Mouse (Mus musculus): ENCODE measurements around the gene Coro2a.
"Not testable (repeated sequence)": the region's sequence is repeated elsewhere in the genome, so short reads cannot be mapped to it uniquely, and the experiment has no call there.

The Coro2a gene

DNA sequence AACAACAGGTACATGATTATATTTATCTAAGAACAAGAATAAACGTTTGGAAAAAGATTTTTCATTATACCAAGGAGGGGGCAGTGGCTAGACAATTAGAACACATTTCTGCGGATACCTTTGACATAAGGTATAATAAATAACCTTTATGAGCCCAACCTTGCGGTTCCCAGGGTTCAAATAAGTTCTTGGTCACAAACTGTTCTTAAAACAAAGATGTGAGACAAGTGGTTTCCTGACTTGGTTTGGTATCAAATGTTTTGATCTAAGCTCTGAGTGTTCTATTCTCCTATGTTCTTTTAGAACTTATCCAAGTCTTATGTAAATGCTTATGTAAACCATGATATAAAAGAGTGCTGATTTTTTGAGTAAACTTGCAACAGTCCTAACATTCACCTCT lies 17.5 kb downstream of the Coro2a start:
- not testable (repeated sequence) for DNase-seq (ENCODE audit: low read depth, low spot score)

GRCm38 (mm10) chr4:46584084-46584483 lies 17.9 kb downstream of the Coro2a start:
- not testable (repeated sequence) for DNase-seq (ENCODE audit: low read depth, low spot score)

DNA sequence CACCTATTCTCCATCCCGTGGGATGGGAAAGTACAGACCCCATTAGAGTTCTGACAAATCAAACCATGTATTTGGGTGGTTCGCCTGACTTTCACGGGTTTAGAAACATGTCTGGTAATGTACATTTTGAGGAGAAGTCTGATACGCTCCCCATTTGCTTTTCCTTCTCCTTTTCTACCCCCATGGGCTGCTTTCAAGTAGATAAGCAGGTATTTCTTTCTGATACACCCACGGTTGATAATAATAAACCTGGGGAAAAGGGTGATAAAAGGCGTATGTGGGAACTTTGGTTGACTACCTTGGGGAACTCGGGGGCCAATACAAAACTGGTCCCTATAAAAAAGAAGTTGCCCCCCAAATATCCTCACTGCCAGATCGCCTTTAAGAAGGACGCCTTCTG lies 20.0 kb downstream of the Coro2a start:
- not testable (repeated sequence) for DNase-seq (ENCODE audit: low read depth, low spot score)

DNA sequence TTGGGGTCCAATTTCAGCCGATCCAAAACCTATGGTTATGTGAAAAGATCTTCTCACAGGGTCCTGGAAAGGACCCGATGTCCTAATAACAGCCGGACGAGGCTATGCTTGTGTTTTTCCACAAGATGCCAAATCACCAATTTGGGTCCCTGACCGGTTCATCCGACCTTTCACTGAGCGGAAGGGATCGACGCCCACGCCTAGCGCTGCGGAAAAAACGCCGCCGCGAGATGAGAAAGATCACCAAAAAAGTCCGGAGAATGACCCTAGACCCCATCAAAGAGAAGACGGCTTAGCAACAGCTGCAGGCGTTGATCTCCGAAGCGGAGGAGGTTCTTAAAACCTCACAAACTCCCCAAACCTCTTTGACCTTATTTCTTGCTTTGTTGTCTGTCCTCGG lies 20.4 kb downstream of the Coro2a start:
- DNase-seq (ENCODE audit: low read depth, low spot score): not testable (repeated sequence)

GRCm38 (mm10) chr4:46580799-46581243 lies 21.2 kb downstream of the Coro2a start:
- not testable (repeated sequence) for DNase-seq (ENCODE audit: low read depth, low spot score)

DNA sequence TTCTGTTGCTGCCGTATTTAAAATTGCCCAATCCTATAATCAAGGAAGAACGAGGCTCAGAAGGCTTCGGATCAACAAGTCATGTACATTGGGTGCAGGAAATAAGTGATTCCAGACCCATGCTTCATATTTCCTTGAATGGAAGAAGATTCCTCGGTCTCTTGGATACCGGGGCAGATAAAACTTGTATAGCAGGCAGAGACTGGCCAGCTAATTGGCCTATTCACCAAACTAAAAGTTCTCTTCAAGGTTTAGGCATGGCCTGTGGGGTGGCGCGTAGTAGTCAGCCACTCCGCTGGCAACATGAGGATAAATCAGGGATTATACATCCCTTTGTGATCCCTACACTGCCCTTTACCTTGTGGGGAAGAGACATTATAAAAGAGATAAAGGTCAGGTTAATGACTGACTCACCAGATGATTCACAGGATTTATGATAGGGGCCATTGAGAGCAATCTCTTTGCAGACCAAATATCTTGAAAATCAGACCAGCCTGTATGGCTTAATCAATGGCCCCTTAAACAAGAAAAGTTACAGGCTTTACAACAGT lies 23.1 kb downstream of the Coro2a start:
- DNase-seq (ENCODE audit: low read depth, low spot score): not testable (repeated sequence)

DNA sequence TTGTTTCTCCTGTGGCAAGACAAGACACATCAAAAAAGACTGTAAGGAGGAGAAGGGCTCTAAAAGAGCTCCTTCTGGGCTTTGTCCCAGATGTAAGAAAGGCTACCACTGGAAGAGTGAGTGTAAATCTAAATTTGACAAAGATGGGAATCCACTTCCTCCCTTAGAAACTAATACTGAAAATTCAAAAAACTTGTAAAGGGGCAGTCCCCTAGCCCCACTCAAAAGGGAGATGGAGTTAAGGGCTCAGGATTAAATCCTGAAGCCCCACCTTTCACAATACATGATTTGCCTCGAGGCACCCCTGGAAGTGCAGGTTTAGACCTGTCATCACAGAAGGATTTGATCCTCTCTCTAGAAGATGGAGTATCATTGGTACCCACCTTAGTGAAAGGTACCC lies 23.8 kb downstream of the Coro2a start:
- no peak for DNase-seq (ENCODE audit: low read depth, low spot score)

DNA sequence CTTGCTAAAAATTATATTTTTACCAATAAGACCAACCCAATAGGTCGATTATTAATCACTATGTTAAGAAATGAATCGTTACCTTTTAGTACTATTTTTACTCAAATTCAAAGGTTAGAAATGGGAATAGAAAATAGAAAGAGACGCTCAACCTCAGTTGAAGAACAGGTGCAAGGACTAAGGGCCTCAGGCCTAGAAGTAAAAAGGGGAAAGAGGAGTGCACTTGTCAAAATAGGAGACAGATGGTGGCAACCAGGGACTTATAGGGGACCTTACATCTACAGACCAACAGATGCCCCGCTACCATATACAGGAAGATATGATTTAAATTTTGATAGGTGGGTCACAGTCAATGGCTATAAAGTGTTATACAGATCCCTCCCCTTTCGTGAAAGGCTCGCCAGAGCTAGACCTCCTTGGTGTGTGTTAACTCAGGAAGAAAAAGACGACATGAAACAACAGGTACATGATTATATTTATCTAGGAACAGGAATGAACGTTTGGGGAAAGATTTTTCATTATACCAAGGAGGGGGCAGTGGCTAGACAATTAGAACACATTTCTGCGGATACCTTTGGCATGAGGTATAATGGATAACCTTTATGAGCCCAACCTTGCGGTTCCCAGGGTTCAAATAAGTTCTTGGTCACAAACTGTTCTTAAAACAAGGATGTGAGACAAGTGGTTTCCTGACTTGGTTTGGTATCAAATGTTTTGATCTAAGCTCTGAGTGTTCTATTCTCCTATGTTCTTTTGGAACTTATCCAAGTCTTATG lies 26.3 kb downstream of the Coro2a start:
- not testable (repeated sequence) for DNase-seq (ENCODE audit: low read depth, low spot score)

DNA sequence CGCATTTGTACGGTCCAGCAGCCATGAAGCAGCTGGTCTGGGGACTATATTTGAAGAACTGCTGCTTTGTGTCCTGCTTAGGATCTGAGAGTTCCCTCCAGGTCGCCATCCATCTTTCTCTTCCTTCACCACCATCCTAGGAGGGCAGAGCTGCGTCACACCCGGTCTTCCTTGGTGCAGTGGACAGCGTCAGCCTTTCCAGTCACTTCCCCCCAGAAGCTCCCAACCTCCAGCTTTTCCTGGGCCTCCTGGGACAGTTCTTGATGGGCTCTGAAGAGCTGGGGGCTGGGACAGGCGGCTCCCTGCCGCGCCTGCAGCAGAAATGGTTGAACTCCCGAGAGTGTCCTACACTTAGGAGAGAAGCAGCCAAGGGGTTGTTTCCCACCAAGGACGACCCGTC lies 27.2 kb downstream of the Coro2a start:
- no peak for DNase-seq (ENCODE audit: low read depth, low spot score)

- no peak for DNase-seq (ENCODE audit: low read depth, low spot score)
Observed at GRCm38 (mm10) chr4:46574024-46574753, 27.8 kb downstream of the Coro2a start.

- no peak for DNase-seq (ENCODE audit: low read depth, low spot score)
Observed at GRCm38 (mm10) chr4:46572616-46573015, 29.4 kb downstream of the Coro2a start.

DNA sequence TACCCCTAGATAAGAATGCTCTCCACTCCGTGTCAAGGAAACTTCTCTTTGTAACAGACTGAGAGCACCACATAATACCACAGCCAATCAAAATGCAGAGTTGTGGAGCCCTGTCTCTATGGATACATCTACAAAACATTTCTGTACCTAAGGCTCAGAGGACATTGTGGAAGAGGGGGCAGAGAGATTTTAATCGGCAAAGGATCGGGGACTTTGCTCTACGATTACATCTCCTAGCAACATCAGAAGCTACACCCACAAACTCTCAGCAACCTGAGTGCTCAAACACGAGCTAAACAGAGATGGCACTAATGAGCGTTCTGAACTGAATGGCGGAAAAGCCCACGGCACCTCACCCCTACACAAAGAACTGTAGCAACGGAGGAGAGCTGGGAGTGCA lies 30.3 kb downstream of the Coro2a start:
- DNase-seq (ENCODE audit: low read depth, low spot score): no peak

DNA sequence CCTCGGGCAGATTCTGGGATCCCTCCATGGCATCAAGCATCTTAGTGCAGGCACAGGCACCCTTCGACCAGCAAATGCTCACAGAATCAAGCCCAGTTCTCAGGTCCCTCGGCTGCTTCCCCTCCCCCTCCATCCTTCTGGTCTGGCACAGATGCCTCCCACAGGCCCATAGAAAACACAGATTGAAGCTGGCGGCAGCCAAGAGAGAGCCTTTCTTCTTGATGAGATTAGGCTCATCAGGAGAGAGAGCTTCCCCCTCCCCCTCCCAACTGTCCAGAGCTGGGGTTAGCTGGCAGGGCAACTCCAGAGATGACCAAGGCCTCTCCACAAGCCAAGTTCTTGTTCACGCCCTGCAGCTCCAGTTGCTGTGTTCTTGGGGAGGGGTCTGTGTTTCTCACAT lies 32.3 kb downstream of the Coro2a start:
- peak; percentile 28 for DNase-seq (ENCODE audit: low read depth, low spot score)

DNA sequence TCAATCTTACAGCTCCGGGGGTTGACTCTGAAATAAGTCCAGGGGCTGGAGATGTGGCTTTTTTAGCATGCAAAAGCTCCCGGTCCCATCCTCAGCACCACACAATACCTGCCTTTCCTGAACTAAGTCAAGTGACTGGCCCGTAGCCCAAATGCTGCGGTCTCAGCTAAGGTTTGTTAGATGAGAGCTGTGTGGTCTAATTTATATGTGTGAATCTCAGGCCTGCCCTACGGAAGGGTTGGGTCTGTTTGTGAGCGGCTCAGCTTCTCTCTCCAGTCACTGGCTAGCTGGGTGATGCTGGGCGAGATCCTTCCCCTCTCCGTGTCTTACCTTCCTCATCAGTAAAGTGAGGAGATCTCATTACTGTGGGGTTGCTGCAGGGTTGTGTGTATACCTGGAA lies 33.8 kb downstream of the Coro2a start:
- DNase-seq (ENCODE audit: low read depth, low spot score): no peak

DNA sequence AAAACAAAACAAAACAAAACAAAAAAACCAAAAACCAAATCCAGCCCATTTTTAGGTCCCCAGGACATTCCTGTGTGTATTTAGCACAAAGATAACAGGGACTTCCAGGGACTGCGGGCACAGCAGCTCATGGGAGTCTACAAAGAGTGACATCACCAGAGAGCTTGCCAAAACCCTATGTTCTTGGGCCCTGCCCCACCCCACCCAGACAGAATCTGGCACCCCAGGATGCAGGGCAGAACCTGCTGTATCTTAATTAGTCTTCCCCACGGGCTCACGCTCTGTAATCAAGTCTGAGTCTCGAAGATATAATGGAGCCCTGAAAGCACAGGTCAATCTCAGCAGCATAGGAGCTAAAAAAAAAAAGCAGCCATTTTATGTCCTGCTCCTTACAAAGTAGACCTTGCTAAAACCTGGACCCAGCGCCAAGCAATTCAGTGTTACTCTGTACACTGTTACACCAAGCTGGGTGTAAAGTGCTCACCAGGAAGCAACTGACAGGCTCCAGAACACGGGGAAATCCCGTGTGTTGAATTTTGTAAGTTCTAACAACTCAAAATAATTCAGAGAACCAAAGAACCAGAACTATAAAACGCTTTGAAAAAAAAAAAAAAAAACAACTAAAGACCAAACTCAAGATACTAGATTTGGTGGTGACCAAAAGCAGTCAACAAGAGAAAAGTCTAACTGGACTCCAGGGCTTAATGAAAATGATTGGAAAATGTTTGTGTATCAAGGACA lies 34.9 kb downstream of the Coro2a start:
- no peak for DNase-seq (ENCODE audit: low read depth, low spot score)

GRCm38 (mm10) chr4:46565393-46565955 lies 36.5 kb downstream of the Coro2a start:
- DNase-seq (ENCODE audit: low read depth, low spot score): no peak

- DNase-seq (ENCODE audit: low read depth, low spot score): no peak
Observed at GRCm38 (mm10) chr4:46564247-46564646, 37.8 kb downstream of the Coro2a start.

GRCm38 (mm10) chr4:46563847-46564246 lies 38.2 kb downstream of the Coro2a start:
- DNase-seq (ENCODE audit: low read depth, low spot score): no peak

- no peak for DNase-seq (ENCODE audit: low read depth, low spot score)
Observed at GRCm38 (mm10) chr4:46562841-46563240, 39.2 kb downstream of the Coro2a start.

GRCm38 (mm10) chr4:46562037-46562436 lies 40.0 kb downstream of the Coro2a start:
- no peak for DNase-seq (ENCODE audit: low read depth, low spot score)

- DNase-seq (ENCODE audit: low read depth, low spot score): no peak
Observed at GRCm38 (mm10) chr4:46560069-46560705, 41.8 kb downstream of the Coro2a start.

Data from brain, embryonic 18.5 days (tissue).